Mouse (Mus musculus) hindbrain, embryonic 11.5 days (tissue): ENCODE measurements at regions not wholly inside any gene's neighbourhood (a gene's known extent, or its start where the extent isn't known, plus 50 kb on each side); places are given as distances from the start of the nearest gene placed in this dataset.
"Not testable (repeated sequence)": the region's sequence is repeated elsewhere in the genome, so short reads cannot be mapped to it uniquely, and the experiment has no call there.

ENCODE experiments used
- ATAC-seq: fragments of 200-750 bp; cut with Nextera tagmentation; 2 replicates; pipeline ENCODE4 v1.8.0; 2017; ENCODE audit warnings: mild to moderate bottlenecking, moderate TSS enrichment, moderate library complexity; ENCODE audit not compliant: low FRiP score
- DNase-seq: peaks from one replicate; pipeline ENCODE4 v3.0.0-alpha.2; 2015; ENCODE audit warnings: low spot score
- H3K27ac ChIP-seq: fragments of 300-500 bp; sonication (generic); 2 replicates; pipeline ENCODE4 v1.5.1; 2014; ENCODE audit warnings: mild to moderate bottlenecking, low read depth, low read length
- H3K27me3 ChIP-seq: fragments of 300-500 bp; sonication (generic); 2 replicates; pipeline ENCODE4 v1.6.1; 2014; ENCODE audit warnings: mild to moderate bottlenecking, low read length, moderate library complexity, mixed read lengths; ENCODE audit not compliant: control insufficient read depth, insufficient read depth
- H3K36me3 ChIP-seq: fragments of 300-500 bp; sonication (generic); 2 replicates; pipeline ENCODE4 v1.6.1; 2014; ENCODE audit warnings: mild to moderate bottlenecking, low read length, moderate library complexity, mixed read lengths; ENCODE audit not compliant: control insufficient read depth, insufficient read depth
- H3K4me1 ChIP-seq: fragments of 300-500 bp; sonication (generic); replicated peaks from 2 replicates; pipeline ENCODE4 v1.6.1; 2014; ENCODE audit warnings: low read length, mixed read lengths; ENCODE audit not compliant: control insufficient read depth, insufficient read depth
- H3K4me2 ChIP-seq: fragments of 300-500 bp; sonication (generic); replicated peaks from 2 replicates; pipeline ENCODE4 v1.6.1; 2014; ENCODE audit warnings: mild to moderate bottlenecking, low read depth, low read length
- H3K4me3 ChIP-seq: fragments of 300-500 bp; sonication (generic); 2 replicates; pipeline ENCODE4 v1.5.1; 2014; ENCODE audit warnings: low read depth, low read length
- H3K9ac ChIP-seq: fragments of 300-500 bp; sonication (generic); 2 replicates; pipeline ENCODE4 v1.6.1; 2014; ENCODE audit warnings: low read depth, low read length
- H3K9me3 ChIP-seq: fragments of 300-500 bp; sonication (generic); 2 replicates; pipeline ENCODE4 v1.6.1; 2016; ENCODE audit warnings: low read length; ENCODE audit not compliant: control insufficient read depth
- WGBS: fragments of 180-500 bp; shearing (Covaris S2); extraction: QIAGEN DNeasy Blood & Tissue Kit; methylation state at CpG from one replicate; pipeline ENCODE4 v1.1.7; 2014; 5-methylcytosine and 5-hydroxymethylcytosine counted together

- H3K4me3 ChIP-seq, H3K27ac ChIP-seq, DNase-seq, H3K9me3 ChIP-seq, ATAC-seq, H3K4me2 ChIP-seq, H3K27me3 ChIP-seq, H3K4me1 ChIP-seq, H3K9ac ChIP-seq, H3K36me3 ChIP-seq: not testable (repeated sequence)
- no CpG with 5 or more reads among the region's 5 CpGs for WGBS
These were observed 112.3 kb downstream of the Nus1 start for GRCm38 (mm10) chr10:52529661-52530060.

DNA sequence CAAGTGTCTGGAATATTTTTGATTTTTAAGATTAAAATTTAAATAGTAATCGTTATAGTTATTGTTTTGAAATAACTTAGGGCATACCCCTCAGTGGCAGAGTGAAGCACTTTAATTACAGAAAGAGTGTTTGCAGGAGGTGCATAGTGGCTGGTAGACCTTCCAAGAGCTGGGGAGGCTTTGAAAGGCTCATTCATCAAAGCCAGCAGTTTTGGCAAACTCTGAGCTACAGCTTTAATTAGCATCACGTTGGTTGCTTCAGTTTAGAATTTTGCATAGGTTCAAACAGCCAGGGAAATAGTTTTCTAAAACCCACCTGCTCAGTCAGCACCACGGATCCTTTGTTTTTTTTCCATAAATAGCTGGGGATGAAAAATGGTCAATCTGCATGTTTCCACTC, 113.5 kb downstream of the Nus1 start:
- no peak for DNase-seq
- H3K36me3 ChIP-seq: no peaks in the 10 kb centered on the region
- no peaks in the 10 kb centered on the region for H3K27me3 ChIP-seq
- ATAC-seq: no peak
- no peaks in the 10 kb centered on the region for H3K9me3 ChIP-seq
- 61% methylated on average over 3 of the region's 3 CpGs for WGBS
- no peak overlapping the region for H3K27ac ChIP-seq
- no peak overlapping the region for H3K9ac ChIP-seq
- H3K4me2 ChIP-seq: no peak overlapping the region
- H3K4me3 ChIP-seq: no peak overlapping the region
- H3K4me1 ChIP-seq: no peaks in the 10 kb centered on the region

GRCm38 (mm10) chr10:52533278-52533892, 116.0 kb downstream of the Nus1 start:
- no peaks in the 10 kb centered on the region for H3K27me3 ChIP-seq
- H3K4me1 ChIP-seq: no peaks in the 10 kb centered on the region
- WGBS: 22% methylated on average over 2 of the region's 2 CpGs
- no peak for DNase-seq
- H3K9me3 ChIP-seq: no peaks in the 10 kb centered on the region
- peak; percentile 38; the same call in 1 of the 2 replicates for ATAC-seq
- no peak overlapping the region for H3K4me2 ChIP-seq
- H3K27ac ChIP-seq: no peak overlapping the region
- H3K9ac ChIP-seq: no peak overlapping the region
- no peaks in the 10 kb centered on the region for H3K36me3 ChIP-seq
- H3K4me3 ChIP-seq: no peak overlapping the region

GRCm38 (mm10) chr10:52533893-52534287, 116.5 kb downstream of the Nus1 start:
- ATAC-seq (no peak), DNase-seq (peak; percentile 67)
- H3K27me3 ChIP-seq: no peaks in the 10 kb centered on the region
- no peak overlapping the region for H3K4me2 ChIP-seq
- no peaks in the 10 kb centered on the region for H3K4me1 ChIP-seq
- no peaks in the 10 kb centered on the region for H3K36me3 ChIP-seq
- no peaks in the 10 kb centered on the region for H3K9me3 ChIP-seq
- H3K4me3 ChIP-seq: no peak overlapping the region
- no peak overlapping the region for H3K9ac ChIP-seq
- no peak overlapping the region for H3K27ac ChIP-seq
- WGBS: 53% methylated on average over 4 of the region's 4 CpGs

DNA sequence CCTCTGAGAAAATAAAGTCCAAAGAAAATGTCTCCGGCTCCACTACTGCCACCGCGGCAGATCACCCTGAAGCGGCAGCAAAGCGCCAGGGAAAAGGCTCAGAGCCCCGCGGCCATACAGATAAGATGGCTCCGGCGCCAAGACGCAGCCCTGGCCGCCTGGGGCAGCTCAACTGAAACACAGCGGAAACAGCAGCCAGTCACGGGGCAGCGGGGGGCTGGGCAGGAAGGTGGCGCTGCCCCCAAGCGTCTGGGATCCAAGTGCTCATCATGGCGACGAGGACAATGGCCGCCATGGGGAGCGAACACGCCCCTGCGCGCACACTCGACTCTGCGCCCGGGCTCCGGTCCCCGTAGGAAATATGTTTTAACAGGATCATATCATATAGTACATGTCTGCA, 128.2 kb downstream of the Nus1 start:
- WGBS: 88% methylated on average over 28 of the region's 28 CpGs
- Histone ChIP-seq H3K4me1 (no peaks in the 10 kb centered on the region), H3K9me3 (no peaks in the 10 kb centered on the region), H3K36me3 (no peaks in the 10 kb centered on the region), H3K27ac (no peak overlapping the region), H3K9ac (no peak overlapping the region), H3K4me3 (no peak overlapping the region), H3K4me2 (no peak overlapping the region), H3K27me3 (no peaks in the 10 kb centered on the region)
- DNase-seq (no peak), ATAC-seq (no peak)

DNA sequence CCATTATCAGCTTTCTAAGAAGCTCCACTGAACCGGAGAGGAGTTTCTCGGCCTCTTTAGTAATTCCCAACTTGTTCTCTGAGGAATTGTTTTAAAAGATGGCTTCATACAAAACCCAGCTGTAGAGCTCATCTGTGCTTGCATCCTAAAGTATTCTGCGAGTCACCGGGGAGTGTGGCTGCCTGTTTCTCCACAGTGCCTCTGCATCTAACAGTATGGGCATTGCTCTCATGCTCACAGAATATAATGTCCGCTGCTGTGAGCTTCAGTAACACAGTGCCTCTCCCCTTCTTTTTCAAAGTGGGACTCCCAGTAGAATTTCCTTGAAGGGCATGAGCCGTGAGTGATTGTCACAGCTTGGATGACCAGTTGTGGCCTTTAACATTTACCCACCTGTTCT, 113.0 kb upstream of the Slc35f1 start:
- Histone ChIP-seq H3K4me1 (no peaks in the 10 kb centered on the region), H3K27me3 (no peaks in the 10 kb centered on the region), H3K9ac (no peak overlapping the region), H3K27ac (no peak overlapping the region), H3K4me2 (no peak overlapping the region), H3K36me3 (no peaks in the 10 kb centered on the region), H3K4me3 (no peak overlapping the region), H3K9me3 (no peaks in the 10 kb centered on the region)
- peak; percentile 59 for ATAC-seq
- DNase-seq: peak; percentile 3
- WGBS: 46% methylated on average over 6 of the region's 6 CpGs

GRCm38 (mm10) chr10:52577795-52578194, 112.5 kb upstream of the Slc35f1 start:
- DNase-seq (peak; percentile 1), ATAC-seq (peak; percentile 72)
- Histone ChIP-seq H3K9me3 (no peaks in the 10 kb centered on the region), H3K4me3 (no peak overlapping the region), H3K4me2 (no peak overlapping the region), H3K27me3 (no peaks in the 10 kb centered on the region), H3K36me3 (no peaks in the 10 kb centered on the region), H3K4me1 (no peaks in the 10 kb centered on the region), H3K9ac (no peak overlapping the region), H3K27ac (no peak overlapping the region)
- WGBS: 64% methylated on average over 3 of the region's 3 CpGs

DNA sequence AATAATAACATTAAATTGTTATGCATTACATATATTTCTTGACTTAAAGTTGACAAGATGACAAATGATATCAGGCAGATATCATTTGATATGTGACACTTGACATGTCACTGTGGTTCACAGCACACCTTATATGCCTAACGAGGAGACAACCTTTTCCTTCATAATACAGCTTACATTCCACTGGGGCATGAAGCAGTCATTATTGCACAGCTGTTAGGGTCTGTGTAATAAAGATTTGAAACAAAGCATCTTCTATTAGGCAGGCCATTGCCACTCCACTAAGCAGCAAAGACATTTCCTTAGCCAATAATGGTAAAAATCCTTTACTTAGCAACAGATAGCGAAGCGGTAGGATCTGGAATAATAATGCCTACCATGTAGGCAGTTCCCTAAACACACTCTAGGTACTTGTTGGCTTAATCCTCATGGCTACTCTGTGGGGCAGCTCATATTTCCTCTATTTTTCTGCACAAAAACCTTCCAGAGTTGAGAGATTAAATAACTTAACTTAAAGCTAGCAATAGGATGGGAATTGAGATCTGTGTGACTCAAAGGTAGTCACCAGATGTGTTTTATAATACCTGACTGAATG, 112.0 kb upstream of the Slc35f1 start:
- Histone ChIP-seq H3K9me3 (no peaks in the 10 kb centered on the region), H3K4me3 (no peak overlapping the region), H3K4me2 (no peak overlapping the region), H3K27me3 (no peaks in the 10 kb centered on the region), H3K9ac (no peak overlapping the region), H3K4me1 (no peaks in the 10 kb centered on the region), H3K36me3 (no peaks in the 10 kb centered on the region), H3K27ac (no peak overlapping the region)
- ATAC-seq (peak; percentile 56), DNase-seq (peak; percentile 4)
- 73% methylated on average over 3 of the region's 3 CpGs for WGBS

DNA sequence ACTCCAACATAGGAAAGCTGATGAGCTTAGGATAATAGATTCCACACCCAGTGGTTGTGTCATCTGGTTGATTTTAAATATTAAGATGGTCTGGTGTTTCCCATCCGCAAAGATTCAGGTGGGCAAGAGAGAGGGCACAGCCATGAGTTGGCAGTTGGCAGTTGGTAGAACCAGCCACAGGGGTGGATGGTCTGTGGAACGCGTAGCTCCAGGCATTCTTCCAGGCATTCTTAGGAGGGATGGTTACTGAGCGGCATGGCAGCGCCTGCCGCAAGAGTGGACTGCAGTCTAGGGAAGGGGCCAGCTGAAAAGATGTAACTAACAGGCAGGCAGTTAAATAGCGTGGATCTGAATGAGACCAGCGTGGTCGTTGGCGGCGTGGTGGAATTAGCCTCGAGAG, 96.6 kb upstream of the Slc35f1 start:
- 93% methylated on average over 12 of the region's 12 CpGs for WGBS
- no peak for DNase-seq
- H3K27me3 ChIP-seq: no peaks in the 10 kb centered on the region
- no peaks in the 10 kb centered on the region for H3K4me1 ChIP-seq
- H3K27ac ChIP-seq: no peak overlapping the region
- H3K4me2 ChIP-seq: no peak overlapping the region
- H3K9me3 ChIP-seq: no peaks in the 10 kb centered on the region
- H3K36me3 ChIP-seq: no peaks in the 10 kb centered on the region
- ATAC-seq: no peak
- H3K4me3 ChIP-seq: no peak overlapping the region
- H3K9ac ChIP-seq: no peak overlapping the region
